Mouse (Mus musculus) bone marrow, adult 2 months (tissue): ENCODE measurements around the gene Tsen15. TPM values are rescaled to one million over a fixed set of nuclear protein-coding genes. Genes with fewer than 3 reads are reported as not detected.

Experiments
- H3K27ac ChIP-seq: fragments of 200-500 bp; 2 replicates; pipeline ENCODE4 v1.5.1; 2012; ENCODE audit warnings: low read depth, mild to moderate bottlenecking, control low read depth, inconsistent platforms, low read length; ENCODE audit not compliant: control insufficient read depth, poor library complexity, insufficient read depth
- H3K4me1 ChIP-seq: fragments of 200-500 bp; 2 replicates; pipeline ENCODE4 v1.6.1; 2011; ENCODE audit warnings: low read length; ENCODE audit not compliant: control insufficient read depth, insufficient read depth
- H3K4me3 ChIP-seq: fragments of 200-500 bp; replicated peaks from 2 replicates; pipeline ENCODE3; 2011; ENCODE audit warnings: mild to moderate bottlenecking, low read depth, low read length, control low read depth; ENCODE audit not compliant: control insufficient read depth
- CTCF ChIP-seq: fragments of 200-500 bp; IDR thresholded peaks from 2 replicates; pipeline ENCODE4 v1.5.1; 2011; ENCODE audit warnings: low read length, control low read depth; ENCODE audit not compliant: control insufficient read depth, insufficient read depth
- POLR2A ChIP-seq: fragments of 200-500 bp; IDR thresholded peaks from 2 replicates; pipeline ENCODE4 v1.6.1; 2011; ENCODE audit warnings: low read depth, mild to moderate bottlenecking, control low read depth, low read length, borderline replicate concordance; ENCODE audit not compliant: control insufficient read depth
- WGBS: fragments of 180-500 bp; shearing (Covaris S2); methylation state at CpG from one replicate; pipeline ENCODE4 v1.1.7; 2018; 5-methylcytosine and 5-hydroxymethylcytosine counted together
- polyA plus RNA-seq: library from polyadenylated mRNA; stranded (reverse); fragments of >200 nt; gene quantifications from 2 replicates; pipeline ENCODE4 v1.2.4, GENCODE M21; 2011; ENCODE audit warnings: low replicate concordance; ENCODE audit not compliant: missing spikeins, insufficient read depth, insufficient read length

The Tsen15 gene
- 12.3 and 15.5 TPM in 2 replicates for polyA plus RNA-seq

- WGBS, result under 1% methylated on average over 57 of the region's 57 CpGs
- H3K27ac ChIP-seq, result peak within 1 kb of the TSS; percentile 51; the same call in 1 of the 2 replicates
- TF ChIP-seq CTCF (no peak), POLR2A (peak; percentile 70; the same call in 1 of the 2 replicates)
- no peaks in the 10 kb centered on the region for H3K4me1 ChIP-seq
- peak within 1 kb of the TSS; percentile 79 for H3K4me3 ChIP-seq
These were observed at the start of gene Tsen15 for GRCm38 (mm10) chr1:152386188-152386835. Gene Tsen15 (minus strand): TSS chr1:152386688.

DNA sequence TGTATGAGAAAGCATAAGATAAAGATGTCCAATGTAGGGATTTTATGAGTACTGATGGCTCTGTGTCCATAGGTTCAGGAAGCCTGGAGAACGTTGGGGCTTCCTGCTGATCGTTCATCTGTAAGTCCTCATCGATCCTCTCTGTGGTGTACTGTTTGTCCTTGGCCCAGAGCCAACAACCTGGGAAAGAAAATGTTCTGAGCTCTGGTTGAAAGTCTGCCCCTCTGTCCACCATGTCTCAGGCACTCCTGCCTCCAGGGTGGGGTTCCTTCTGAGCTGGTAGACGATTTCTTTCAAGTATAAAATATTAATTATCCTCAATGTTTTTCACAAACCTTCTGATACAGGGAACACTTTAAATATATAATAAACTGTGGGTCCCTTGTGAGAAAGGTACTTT, 47.7 kb upstream of the Tsen15 start:
- 66% methylated on average over 4 of the region's 4 CpGs for WGBS
- no peak overlapping the region for H3K4me3 ChIP-seq
- TF ChIP-seq POLR2A (no peak), CTCF (no peak)
- H3K27ac ChIP-seq, result no peak overlapping the region
- no peaks in the 10 kb centered on the region for H3K4me1 ChIP-seq

GRCm38 (mm10) chr1:152429805-152430204, 43.3 kb upstream of the Tsen15 start:
- Histone ChIP-seq H3K27ac (no peak overlapping the region), H3K4me3 (no peak overlapping the region), H3K4me1 (no peaks in the 10 kb centered on the region)
- TF ChIP-seq CTCF, result no peak
- TF ChIP-seq POLR2A, result no peak
- WGBS, result 49% methylated on average over 7 of the region's 7 CpGs

DNA sequence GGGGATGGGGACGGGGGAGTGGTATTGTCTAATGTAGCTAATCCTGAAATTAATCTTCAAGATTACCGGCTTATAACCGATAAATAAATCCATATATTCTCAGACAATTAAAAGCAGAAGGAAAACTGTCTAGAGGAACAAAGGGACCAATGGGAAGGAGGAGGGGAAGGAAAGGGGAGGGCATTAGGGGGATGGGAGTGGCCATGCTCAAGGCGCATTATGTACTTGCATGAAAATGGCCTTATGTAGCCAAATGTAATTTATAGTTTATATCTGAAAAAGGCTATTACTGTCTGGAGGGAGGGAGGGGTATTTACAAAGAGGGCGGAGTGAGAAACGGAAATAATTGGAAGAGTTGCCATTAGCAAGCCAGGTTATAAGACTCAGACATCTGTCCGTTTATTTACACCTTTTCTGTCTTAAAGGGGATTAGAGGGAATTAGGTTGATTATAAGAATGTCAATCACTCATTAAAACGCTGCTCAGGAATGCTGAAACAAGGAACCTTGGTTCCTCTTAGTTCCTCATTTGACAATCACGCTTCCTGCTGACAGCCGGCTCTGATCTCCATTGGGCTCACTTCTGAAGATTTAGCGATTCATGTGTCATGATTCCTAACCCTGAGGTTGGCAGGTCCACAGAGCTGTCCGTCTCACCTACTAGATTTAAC, 41.6 kb upstream of the Tsen15 start:
- whole genome bisulfite sequencing, result 31% methylated on average over 12 of the region's 12 CpGs
- H3K4me1 ChIP-seq, result no peaks in the 10 kb centered on the region
- no peak overlapping the region for H3K27ac ChIP-seq
- H3K4me3 ChIP-seq, result no peak overlapping the region
- TF ChIP-seq POLR2A (no peak), CTCF (no peak)

DNA sequence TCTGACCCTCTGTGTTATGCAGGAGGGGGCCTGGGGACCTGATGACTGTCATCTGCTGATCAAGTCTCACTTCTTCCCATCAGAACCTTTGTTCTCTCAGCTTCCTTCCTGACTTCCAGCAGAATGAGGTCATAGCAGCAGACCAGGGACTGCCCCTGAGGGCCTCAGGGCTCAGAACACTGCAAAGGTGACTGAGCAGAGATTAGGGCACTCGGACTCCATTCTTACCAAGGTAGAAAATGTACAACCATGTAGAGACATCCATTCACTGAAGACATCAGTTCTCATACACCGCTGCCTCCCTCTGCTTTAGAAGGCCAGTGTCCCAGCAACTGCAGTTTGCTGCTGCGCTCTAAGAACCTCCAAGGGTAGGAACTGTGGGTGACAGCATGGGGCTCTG, 36.6 kb upstream of the Tsen15 start:
- WGBS, result 87% methylated on average over 3 of the region's 3 CpGs
- Histone ChIP-seq H3K4me1 (no peaks in the 10 kb centered on the region), H3K27ac (no peak overlapping the region; the same call in 1 of the 2 replicates), H3K4me3 (no peak overlapping the region)
- TF ChIP-seq POLR2A (no peak), CTCF (no peak)

GRCm38 (mm10) chr1:152422295-152422694, 35.8 kb upstream of the Tsen15 start:
- 29% methylated on average over 3 of the region's 3 CpGs for WGBS

GRCm38 (mm10) chr1:152417602-152418001, 31.1 kb upstream of the Tsen15 start:
- H3K4me3 ChIP-seq, result no peak overlapping the region
- WGBS, result 78% methylated on average over 5 of the region's 5 CpGs
- TF ChIP-seq POLR2A, result no peak
- TF ChIP-seq CTCF, result no peak
- H3K27ac ChIP-seq, result no peak overlapping the region
- H3K4me1 ChIP-seq, result no peaks in the 10 kb centered on the region

More at GRCm38 (mm10) chr1:152422295-152422694, 35.8 kb upstream of the Tsen15 start:
- no peak overlapping the region for H3K27ac ChIP-seq
- no peak overlapping the region for H3K4me3 ChIP-seq
- no peaks in the 10 kb centered on the region for H3K4me1 ChIP-seq
- no peak for TF ChIP-seq CTCF
- no peak for TF ChIP-seq POLR2A

GRCm38 (mm10) chr1:152416306-152416904, 29.9 kb upstream of the Tsen15 start:
- Histone ChIP-seq H3K4me1 (no peaks in the 10 kb centered on the region), H3K4me3 (no peak overlapping the region), H3K27ac (no peak overlapping the region)
- TF ChIP-seq POLR2A (no peak), CTCF (no peak)
- WGBS, result 81% methylated on average over 13 of the region's 13 CpGs
